Mouse (Mus musculus): ENCODE measurements around the gene Rai1.

Rai1 gene

DNA sequence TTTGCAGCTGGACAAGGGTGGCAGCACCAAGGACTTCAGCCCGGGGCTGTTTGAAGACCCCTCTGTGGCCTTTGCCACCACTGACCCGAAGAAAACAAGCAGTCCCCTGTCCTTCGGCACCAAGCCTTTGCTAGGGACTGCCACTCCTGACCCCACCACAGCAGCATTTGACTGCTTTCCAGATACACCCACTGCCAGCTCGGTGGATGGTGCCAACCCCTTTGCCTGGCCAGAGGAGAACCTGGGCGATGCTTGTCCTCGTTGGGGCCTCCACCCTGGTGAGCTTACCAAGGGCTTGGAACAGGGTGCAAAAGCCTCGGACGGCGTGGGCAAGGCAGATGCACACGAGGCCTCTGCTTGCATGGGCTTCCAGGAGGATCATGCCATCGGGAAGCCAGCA lies 82.3 kb downstream of the Rai1 start:
- peaks cover 46% of the 10 kb centered on the region for H3K27me3 ChIP-seq (ENCODE audit: insufficient read depth, low read length)
- no peaks in the 10 kb centered on the region for H3K9me3 ChIP-seq (ENCODE audit: low read length)
- peaks cover 91% of the 10 kb centered on the region for H3K4me1 ChIP-seq (replicated peaks; ENCODE audit: low read depth, low read length)
- TF ChIP-seq NANOG (IDR thresholded peaks at IDR 0.05; ENCODE audit: borderline replicate concordance, low read length): no peak
- no peak for TF ChIP-seq POU5F1 (IDR thresholded peaks at IDR 0.05; ENCODE audit: borderline replicate concordance, low read length)
- TF ChIP-seq CTCF (conservative IDR thresholded peaks at IDR 0.05; ENCODE audit: low read length): no peak
- H3K36me3 ChIP-seq (ENCODE audit: insufficient read depth, low read length): peaks cover 69% of the 10 kb centered on the region
- H3K4me3 ChIP-seq (replicated peaks; ENCODE audit: low read length): peak overlapping the region; percentile 69

DNA sequence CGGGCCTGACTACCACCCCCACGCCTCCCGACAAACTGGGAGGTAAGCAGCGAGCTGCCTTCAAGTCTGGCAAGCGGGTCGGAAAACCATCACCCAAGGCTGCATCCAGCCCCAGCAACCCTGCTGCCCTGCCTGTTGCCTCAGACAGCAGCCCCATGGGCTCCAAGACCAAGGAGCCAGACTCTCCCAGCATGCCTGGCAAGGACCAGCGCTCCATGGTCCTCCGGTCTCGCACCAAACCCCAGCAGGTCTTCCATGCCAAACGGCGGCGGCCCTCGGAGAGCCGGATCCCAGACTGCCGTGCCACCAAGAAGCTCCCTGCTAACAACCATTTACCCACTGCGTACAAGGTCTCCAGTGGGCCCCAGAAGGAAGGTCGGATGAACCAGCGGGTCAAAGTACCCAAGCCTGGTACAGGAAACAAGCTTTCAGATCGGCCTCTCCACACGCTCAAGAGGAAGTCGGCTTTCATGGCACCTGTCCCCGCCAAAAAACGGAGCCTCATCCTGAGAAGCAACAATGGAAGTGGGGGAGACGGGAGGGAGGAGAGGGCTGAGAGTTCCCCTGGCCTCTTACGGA lies 83.6 kb downstream of the Rai1 start:
- no peaks in the 10 kb centered on the region for H3K9me3 ChIP-seq (ENCODE audit: low read length)
- H3K4me3 ChIP-seq (replicated peaks; ENCODE audit: low read length): peak overlapping the region; percentile 69
- H3K36me3 ChIP-seq (ENCODE audit: insufficient read depth, low read length): peaks cover 71% of the 10 kb centered on the region
- peaks cover 46% of the 10 kb centered on the region for H3K27me3 ChIP-seq (ENCODE audit: insufficient read depth, low read length)
- TF ChIP-seq NANOG (IDR thresholded peaks at IDR 0.05; ENCODE audit: borderline replicate concordance, low read length) (no peak), POU5F1 (IDR thresholded peaks at IDR 0.05; ENCODE audit: borderline replicate concordance, low read length) (no peak), CTCF (conservative IDR thresholded peaks at IDR 0.05; ENCODE audit: low read length) (no peak)
- H3K4me1 ChIP-seq (replicated peaks; ENCODE audit: low read depth, low read length): peaks cover 83% of the 10 kb centered on the region

DNA sequence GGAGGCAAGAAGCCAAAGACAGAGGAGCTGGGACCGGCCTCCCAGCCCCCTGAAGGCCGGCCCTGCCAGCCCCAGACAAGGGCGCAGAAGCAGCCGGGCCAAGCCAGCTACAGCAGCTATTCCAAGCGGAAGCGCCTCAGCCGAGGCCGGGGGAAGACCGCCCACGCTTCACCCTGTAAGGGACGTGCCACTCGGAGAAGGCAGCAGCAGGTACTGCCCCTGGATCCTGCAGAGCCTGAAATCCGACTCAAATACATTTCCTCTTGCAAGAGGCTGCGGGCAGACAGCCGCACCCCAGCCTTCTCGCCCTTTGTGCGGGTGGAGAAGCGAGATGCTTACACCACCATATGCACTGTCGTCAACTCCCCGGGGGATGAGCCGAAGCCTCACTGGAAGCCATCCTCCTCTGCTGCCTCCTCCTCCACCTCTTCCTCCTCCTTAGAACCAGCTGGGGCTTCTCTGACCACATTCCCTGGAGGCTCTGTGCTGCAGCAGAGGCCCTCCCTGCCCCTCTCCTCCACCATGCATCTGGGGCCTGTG lies 84.8 kb downstream of the Rai1 start:
- Histone ChIP-seq H3K27me3 (ENCODE audit: insufficient read depth, low read length) (peaks cover 41% of the 10 kb centered on the region), H3K4me1 (replicated peaks; ENCODE audit: low read depth, low read length) (peaks cover 71% of the 10 kb centered on the region), H3K4me3 (replicated peaks; ENCODE audit: low read length) (peak overlapping the region; percentile 69), H3K9me3 (ENCODE audit: low read length) (no peaks in the 10 kb centered on the region), H3K36me3 (ENCODE audit: insufficient read depth, low read length) (peaks cover 78% of the 10 kb centered on the region)
- TF ChIP-seq POU5F1 (IDR thresholded peaks at IDR 0.05; ENCODE audit: borderline replicate concordance, low read length) (no peak), NANOG (IDR thresholded peaks at IDR 0.05; ENCODE audit: borderline replicate concordance, low read length) (no peak), CTCF (conservative IDR thresholded peaks at IDR 0.05; ENCODE audit: low read length) (no peak)

- no peaks in the 10 kb centered on the region for H3K9me3 ChIP-seq (ENCODE audit: low read length)
- TF ChIP-seq POU5F1 (IDR thresholded peaks at IDR 0.05; ENCODE audit: borderline replicate concordance, low read length) (no peak), NANOG (IDR thresholded peaks at IDR 0.05; ENCODE audit: borderline replicate concordance, low read length) (no peak), CTCF (conservative IDR thresholded peaks at IDR 0.05; ENCODE audit: low read length) (no peak)
- H3K36me3 ChIP-seq (ENCODE audit: insufficient read depth, low read length): peaks cover 74% of the 10 kb centered on the region
- peaks cover 66% of the 10 kb centered on the region for H3K4me1 ChIP-seq (replicated peaks; ENCODE audit: low read depth, low read length)
- H3K27me3 ChIP-seq (ENCODE audit: insufficient read depth, low read length): peaks cover 41% of the 10 kb centered on the region
- peak overlapping the region; percentile 69 for H3K4me3 ChIP-seq (replicated peaks; ENCODE audit: low read length)
These were observed 85.3 kb downstream of the Rai1 start for GRCm38 (mm10) chr11:60190055-60190641.

DNA sequence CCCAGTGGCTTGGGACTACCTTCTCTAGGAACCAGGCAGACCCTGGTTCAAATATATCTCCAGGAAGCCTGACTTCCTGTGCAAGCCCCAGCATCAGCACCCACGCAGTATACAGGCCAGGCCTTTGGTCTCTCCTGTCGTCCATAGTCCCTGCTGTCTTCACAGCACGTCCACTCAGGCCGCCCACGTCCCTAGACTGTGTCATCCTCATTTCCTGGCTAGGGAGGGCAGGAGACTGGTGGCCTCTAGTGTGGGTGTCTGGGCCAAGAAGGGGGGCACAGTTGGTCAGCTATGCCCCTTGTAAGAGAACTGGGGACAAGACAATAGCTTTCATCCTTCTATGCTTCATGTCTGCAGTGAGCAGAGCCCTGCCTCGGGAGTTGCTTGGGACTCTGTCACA lies 87.7 kb downstream of the Rai1 start:
- H3K27me3 ChIP-seq (ENCODE audit: insufficient read depth, low read length): peaks cover 20% of the 10 kb centered on the region
- H3K9me3 ChIP-seq (ENCODE audit: low read length): no peaks in the 10 kb centered on the region
- peaks cover 65% of the 10 kb centered on the region for H3K36me3 ChIP-seq (ENCODE audit: insufficient read depth, low read length)
- no peak for TF ChIP-seq NANOG (IDR thresholded peaks at IDR 0.05; ENCODE audit: borderline replicate concordance, low read length)
- TF ChIP-seq CTCF (conservative IDR thresholded peaks at IDR 0.05; ENCODE audit: low read length): no peak
- peaks cover 54% of the 10 kb centered on the region for H3K4me1 ChIP-seq (replicated peaks; ENCODE audit: low read depth, low read length)
- no peak overlapping the region for H3K4me3 ChIP-seq (replicated peaks; ENCODE audit: low read length)

DNA sequence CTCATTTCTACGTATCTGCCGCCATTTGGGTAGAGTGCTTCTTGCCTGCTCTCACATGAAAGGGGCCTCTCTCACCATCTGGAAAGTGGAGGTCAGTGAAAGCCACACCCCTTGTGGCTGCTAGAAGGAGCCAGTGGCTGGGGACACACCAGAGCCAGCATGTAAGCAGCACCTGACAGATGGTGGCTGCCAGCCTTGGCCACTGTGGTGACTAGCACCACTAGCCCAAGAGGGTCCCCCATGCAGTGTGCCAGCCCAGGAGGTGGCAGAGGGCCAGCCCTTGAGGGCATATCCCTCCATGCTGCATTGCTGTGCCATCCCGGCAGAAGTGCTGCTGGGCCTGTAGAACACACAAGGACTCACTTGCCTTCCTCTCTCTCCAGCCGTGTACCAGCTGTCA lies 88.7 kb downstream of the Rai1 start:
- TF ChIP-seq CTCF (conservative IDR thresholded peaks at IDR 0.05; ENCODE audit: low read length): no peak
- no peak for TF ChIP-seq NANOG (IDR thresholded peaks at IDR 0.05; ENCODE audit: borderline replicate concordance, low read length)
- TF ChIP-seq POU5F1 (IDR thresholded peaks at IDR 0.05; ENCODE audit: borderline replicate concordance, low read length): no peak
- no peaks in the 10 kb centered on the region for H3K9me3 ChIP-seq (ENCODE audit: low read length)

GRCm38 (mm10) chr11:60195108-60195507 lies 90.3 kb downstream of the Rai1 start:
- Histone ChIP-seq H3K4me1 (replicated peaks; ENCODE audit: low read depth, low read length) (peaks cover 44% of the 10 kb centered on the region), H3K36me3 (ENCODE audit: insufficient read depth, low read length) (peaks cover 69% of the 10 kb centered on the region), H3K4me3 (replicated peaks; ENCODE audit: low read length) (no peak overlapping the region), H3K27me3 (ENCODE audit: insufficient read depth, low read length) (no peaks in the 10 kb centered on the region), H3K9me3 (ENCODE audit: low read length) (no peaks in the 10 kb centered on the region)
- TF ChIP-seq POU5F1 (IDR thresholded peaks at IDR 0.05; ENCODE audit: borderline replicate concordance, low read length): no peak
- no peak for TF ChIP-seq NANOG (IDR thresholded peaks at IDR 0.05; ENCODE audit: borderline replicate concordance, low read length)
- TF ChIP-seq CTCF (conservative IDR thresholded peaks at IDR 0.05; ENCODE audit: low read length): peak; percentile 74

More for the DNA sequence above, 88.7 kb downstream of the Rai1 start:
- Histone ChIP-seq H3K4me1 (replicated peaks; ENCODE audit: low read depth, low read length) (peaks cover 53% of the 10 kb centered on the region), H3K36me3 (ENCODE audit: insufficient read depth, low read length) (peaks cover 65% of the 10 kb centered on the region), H3K27me3 (ENCODE audit: insufficient read depth, low read length) (peaks cover 10% of the 10 kb centered on the region), H3K4me3 (replicated peaks; ENCODE audit: low read length) (no peak overlapping the region)

GRCm38 (mm10) chr11:60196344-60196743 lies 91.5 kb downstream of the Rai1 start:
- peaks cover 46% of the 10 kb centered on the region for H3K4me1 ChIP-seq (replicated peaks; ENCODE audit: low read depth, low read length)
- no peak for TF ChIP-seq POU5F1 (IDR thresholded peaks at IDR 0.05; ENCODE audit: borderline replicate concordance, low read length)
- TF ChIP-seq CTCF (conservative IDR thresholded peaks at IDR 0.05; ENCODE audit: low read length): no peak
- no peak for TF ChIP-seq NANOG (IDR thresholded peaks at IDR 0.05; ENCODE audit: borderline replicate concordance, low read length)
- H3K36me3 ChIP-seq (ENCODE audit: insufficient read depth, low read length): peaks cover 69% of the 10 kb centered on the region
- H3K9me3 ChIP-seq (ENCODE audit: low read length): no peaks in the 10 kb centered on the region
- no peak overlapping the region for H3K4me3 ChIP-seq (replicated peaks; ENCODE audit: low read length)
- H3K27me3 ChIP-seq (ENCODE audit: insufficient read depth, low read length): no peaks in the 10 kb centered on the region

Data from E14TG2a.4 (cell line).